Mouse (Mus musculus) Patski (cell line): Measurements from ENCODE around the gene Fam166a. TPM values are rescaled to one million over a fixed set of nuclear protein-coding genes. Genes with fewer than 3 reads are reported as not detected.
A peak's percentile ranks its signal among the peaks of the same experiment; 100 is the strongest.
"Not testable (repeated sequence)": the region's sequence is repeated elsewhere in the genome, so short reads cannot be mapped to it uniquely, and the experiment has no call there.

Experiments used
- ATAC-seq: fragments of 100-300 bp; one replicate; pipeline ENCODE4 v1.8.0; 2021
- CTCF ChIA-PET: fragments of 350-600 bp; sonication (Branson Sonifier 250); formaldehyde crosslinking; loops from one replicate; lab custom pipeline; 2022; ENCODE audit warnings: inconsistent platforms; lab: Charles Lee
- POLR2A ChIA-PET: fragments of 350-600 bp; sonication (Branson Sonifier 250); formaldehyde crosslinking; loops from one replicate; lab custom pipeline; 2022; ENCODE audit warnings: antibody characterized with exemption, inconsistent platforms; lab: Charles Lee
- DNase-seq: peaks from one replicate; pipeline ENCODE4 v3.0.0-alpha.2; 2011; ENCODE audit warnings: low read depth, low spot score
- H3K27me3 ChIP-seq: fragments of 371-371 bp; one replicate; pipeline ENCODE4 v1.5.1; 2021
- CTCF ChIP-seq: fragments of 100-300 bp; IDR thresholded peaks from one replicate; pipeline ENCODE4 v1.5.1; 2021
- in situ Hi-C: fragments of 300-500 bp; cut with MboI; formaldehyde crosslinking; loops from 3 replicates; pipeline ENCODE4 v1.11.1; 2018; ENCODE audit warnings: low pct_unique_long_range_greater_than_20kb, mixed read lengths
- polyA plus RNA-seq: library from polyadenylated mRNA; unstranded; gene quantifications from one replicate; pipeline ENCODE4 v1.2.3, GENCODE M21; 2021

Fam166a gene
- polyA plus RNA-seq, 1 experiment from 2014 or later = 0.32 TPM

- DNase-seq = no peak
- no peak for TF ChIP-seq CTCF
- ATAC-seq = peak; percentile 72
- in situ Hi-C loops = no loop called here
- ChIA-PET POLR2A (interaction anchor here (1.9 to 4.5 kb wide), 3 partner anchors 10 to 15 kb away, joined by 8 to 20 read pairs (median 8); partner anchors contain the start of genes Anapc2 and Ssna1), CTCF (interaction anchor here (1.0 to 7.1 kb wide), 4 partner anchors 12 to 27 kb away, joined by 3 to 34 read pairs (median 4); partner anchors contain the start of genes Anapc2 and Ssna1)
- H3K27me3 ChIP-seq = no peaks in the 10 kb centered on the region
These were observed 36.8 kb downstream of the Fam166a start, which contains the start of gene Tmem203 for GRCm38 (mm10) chr2:25255284-25255779. Gene Tmem203, plus strand, starts transcription at chr2:25255439.

GRCm38 (mm10) chr2:25256443-25257109 lies 38.0 kb downstream of the Fam166a start:
- ATAC-seq, H3K27me3 ChIP-seq, DNase-seq, in situ Hi-C loops: not testable (repeated sequence)
- ChIA-PET POLR2A (interaction anchor here (1.2 to 4.5 kb wide), 5 partner anchors 8 to 156 kb away, joined by 3 to 20 read pairs (median 8); partner anchors contain the start of genes Anapc2 and Ssna1), CTCF (interaction anchor here (1.0 to 7.1 kb wide), 4 partner anchors 11 to 28 kb away, joined by 3 to 34 read pairs (median 4); partner anchors contain the start of genes Anapc2 and Ssna1)

DNA sequence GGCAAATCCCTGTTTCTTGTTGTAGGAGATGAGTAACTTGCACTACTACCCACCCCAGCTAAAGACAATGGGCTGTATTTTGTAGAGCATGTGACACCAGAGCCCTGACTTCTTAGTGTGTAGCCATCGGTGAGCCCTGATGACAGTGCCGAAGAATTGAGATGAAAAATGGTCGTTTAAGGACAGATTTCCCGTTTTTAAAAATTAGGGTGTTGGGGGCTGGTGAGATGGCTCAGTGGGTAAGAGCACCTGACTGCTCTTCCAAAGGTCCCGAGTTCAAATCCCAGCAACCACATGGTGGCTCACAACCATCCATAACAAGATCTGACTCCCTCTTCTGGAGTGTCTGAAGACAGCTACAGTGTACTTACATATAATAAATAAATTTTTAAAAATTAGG lies 38.7 kb downstream of the Fam166a start:
- ChIA-PET POLR2A (interaction anchor here (1.2 to 4.5 kb wide), 3 partner anchors 10 to 31 kb away, joined by 3 to 20 read pairs (median 8); partner anchors contain the start of genes Anapc2 and Ssna1), CTCF (interaction anchor here (7.1 kb wide), 1 partner anchor 29 kb away, joined by 34 read pairs; no protein-coding TSS in a partner anchor)
- in situ Hi-C loops, H3K27me3 ChIP-seq, ATAC-seq, DNase-seq: not testable (repeated sequence)

- ChIA-PET CTCF (interaction anchor here (0.9 to 1.5 kb wide), 4 partner anchors 13 to 31 kb away, joined by 3 to 6 read pairs (median 4); partner anchors contain the start of genes Anapc2 and Ssna1), POLR2A (no interaction called here)
- in situ Hi-C loops = no loop called here
- H3K27me3 ChIP-seq = no peaks in the 10 kb centered on the region
- ATAC-seq (no peak), DNase-seq (no peak)
- TF ChIP-seq CTCF = no peak
These were observed 40.3 kb downstream of the Fam166a start for GRCm38 (mm10) chr2:25258887-25259286.

DNA sequence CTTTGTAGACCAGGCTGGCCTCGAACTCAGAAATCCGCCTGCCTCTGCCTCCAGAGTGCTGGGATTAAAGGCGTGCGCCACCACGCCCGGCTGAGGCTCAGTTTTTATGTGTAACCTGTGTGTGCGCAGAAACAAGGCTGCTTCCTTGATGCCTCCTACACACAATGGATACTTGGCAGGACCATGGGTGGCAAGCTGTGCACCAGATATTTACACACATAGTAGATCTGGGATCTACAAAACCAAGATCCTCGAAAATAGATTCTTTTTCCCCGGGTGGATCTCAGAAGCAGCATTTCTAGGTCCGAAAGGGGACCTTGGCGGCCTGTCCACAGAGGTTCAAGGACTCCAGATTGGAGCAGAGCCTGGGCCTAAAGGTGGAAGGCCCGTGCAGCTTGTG lies 43.3 kb downstream of the Fam166a start:
- POLR2A ChIA-PET = interaction anchor here (1.7 to 4.3 kb wide), 2 partner anchors 10 to 20 kb away, joined by 3 to 34 read pairs; partner anchors contain the start of genes Anapc2 and Ssna1
- no peaks in the 10 kb centered on the region for H3K27me3 ChIP-seq
- no peak for TF ChIP-seq CTCF
- DNase-seq = no peak
- CTCF ChIA-PET = no interaction called here
- ATAC-seq = no peak
- in situ Hi-C loops = no loop called here

DNA sequence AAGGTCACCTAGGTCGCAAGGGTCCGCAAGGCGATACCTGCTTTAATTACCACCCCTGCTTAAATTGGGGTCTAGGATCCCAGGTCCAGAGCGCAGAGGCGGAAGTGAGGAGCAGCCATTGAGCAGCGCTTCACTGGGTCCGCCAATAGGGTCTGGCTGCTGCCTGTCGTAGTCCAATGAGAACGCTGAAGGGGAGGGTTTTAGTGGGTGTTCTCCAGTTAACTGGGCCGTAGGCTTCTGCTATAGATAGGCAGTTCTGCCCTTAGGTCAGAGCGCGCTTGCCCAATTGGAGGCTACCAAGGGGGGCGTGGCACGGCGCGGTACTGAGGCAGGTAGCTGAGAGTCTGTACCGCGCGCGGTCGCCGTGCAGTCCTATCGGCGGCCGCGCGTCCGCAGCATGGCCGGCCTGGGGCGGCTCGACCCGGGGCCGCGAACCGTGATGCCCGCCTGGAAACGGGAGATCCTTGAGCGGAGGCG lies 43.8 kb downstream of the Fam166a start, which contains the start of gene Tprn:
Tprn (plus strand) TSS at position 328 of the 477 bp plus-strand sequence.
- no peak for TF ChIP-seq CTCF
- DNase-seq (peak; percentile 83), ATAC-seq (peak; percentile 96)
- in situ Hi-C loops = no loop called here
- H3K27me3 ChIP-seq = no peaks in the 10 kb centered on the region
- ChIA-PET CTCF (no interaction called here), POLR2A (interaction anchor here (1.7 to 4.3 kb wide), 2 partner anchors 10 to 20 kb away, joined by 3 to 34 read pairs; partner anchors contain the start of genes Anapc2 and Ssna1)

DNA sequence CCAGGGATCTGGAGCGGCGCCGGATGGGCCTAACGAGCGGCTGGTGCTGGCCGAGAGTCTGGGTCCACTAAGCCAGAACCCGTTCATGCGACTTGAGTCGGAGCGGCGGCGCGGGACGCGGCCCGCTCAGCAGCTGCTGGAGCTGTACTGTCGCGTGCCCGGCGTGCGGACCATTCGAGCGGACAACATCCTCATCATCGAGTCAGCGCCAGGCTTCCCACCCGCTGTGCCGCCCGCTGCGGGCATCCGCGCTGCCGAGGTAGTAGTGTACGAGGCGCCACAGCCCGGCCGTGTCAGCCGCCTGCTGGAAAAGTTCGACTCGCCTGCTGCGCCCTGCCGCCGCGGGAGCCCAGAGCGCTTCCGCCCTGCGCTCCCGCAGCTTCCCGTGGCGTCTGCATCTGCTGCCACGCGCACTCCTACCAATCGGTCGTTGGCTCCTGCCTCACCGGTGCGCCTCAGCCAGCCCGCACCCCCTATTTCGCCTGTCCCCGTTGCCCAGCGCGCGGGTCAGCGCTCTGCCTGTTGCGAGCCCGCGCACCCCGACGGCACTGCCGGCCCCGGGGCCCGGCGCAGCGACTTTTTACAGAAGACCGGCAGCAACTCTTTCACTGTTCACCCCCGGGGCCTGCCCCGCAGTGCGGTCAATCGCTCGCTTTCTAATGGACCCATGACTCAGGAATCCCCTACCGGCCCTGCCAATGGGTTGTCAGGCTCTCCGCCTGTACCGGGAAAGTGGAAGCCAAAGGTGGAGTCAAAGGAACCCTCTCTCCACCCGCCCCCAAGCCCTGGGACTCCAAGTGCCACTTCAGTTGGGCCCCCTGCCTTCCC lies 44.5 kb downstream of the Fam166a start:
- ATAC-seq (peak; percentile 15), DNase-seq (no peak)

GRCm38 (mm10) chr2:25263623-25264285 lies 45.2 kb downstream of the Fam166a start:
- DNase-seq (no peak), ATAC-seq (no peak)
- ChIA-PET CTCF (no interaction called here), POLR2A (interaction anchor here (4.3 kb wide), 1 partner anchor 8 kb away, joined by 34 read pairs; the partner anchor contains the start of genes Anapc2 and Ssna1)
- H3K27me3 ChIP-seq = no peaks in the 10 kb centered on the region
- in situ Hi-C loops = no loop called here
- no peak for TF ChIP-seq CTCF

More for the DNA sequence above, 44.5 kb downstream of the Fam166a start:
- no peaks in the 10 kb centered on the region for H3K27me3 ChIP-seq
- TF ChIP-seq CTCF = no peak
- ChIA-PET CTCF (no interaction called here), POLR2A (interaction anchor here (1.7 to 4.3 kb wide), 2 partner anchors 9 to 19 kb away, joined by 3 to 34 read pairs; partner anchors contain the start of genes Anapc2 and Ssna1)
- in situ Hi-C loops = no loop called here

- DNase-seq = no peak
- no peak for TF ChIP-seq CTCF
- in situ Hi-C loops = no loop called here
- POLR2A ChIA-PET = interaction anchor here (1.7 to 4.3 kb wide), 2 partner anchors 8 kb away, joined by 8 to 34 read pairs; partner anchors contain the start of genes Anapc2, Ssna1 and Tmem203
- CTCF ChIA-PET = interaction anchor here (1.7 kb wide), 1 partner anchor 37 kb away, joined by 5 read pairs; no protein-coding TSS in a partner anchor
- no peaks in the 10 kb centered on the region for H3K27me3 ChIP-seq
- ATAC-seq = no peak
These were observed 45.7 kb downstream of the Fam166a start for GRCm38 (mm10) chr2:25264286-25264660.
